Mouse (Mus musculus) olfactory bulb, adult 2 months (tissue): ENCODE results near the gene D16Ertd472e. TPM values are rescaled to one million over a fixed set of nuclear protein-coding genes. Genes with fewer than 3 reads are reported as not detected.

Experiments
- H3K27ac ChIP-seq: fragments of 200-500 bp; 2 replicates; pipeline ENCODE4 v1.5.1; 2012; ENCODE audit warnings: low read depth, low read length; ENCODE audit not compliant: insufficient read depth
- H3K4me1 ChIP-seq: fragments of 200-500 bp; 2 replicates; pipeline ENCODE4 v1.6.1; 2012; ENCODE audit warnings: low read length; ENCODE audit not compliant: control insufficient read depth, insufficient read depth
- H3K4me3 ChIP-seq: fragments of 200-500 bp; 2 replicates; pipeline ENCODE4 v1.5.1; 2012; ENCODE audit warnings: mild to moderate bottlenecking, low read depth, low read length, moderate library complexity; ENCODE audit not compliant: insufficient read depth
- CTCF ChIP-seq: fragments of 200-500 bp; IDR thresholded peaks from 2 replicates; pipeline ENCODE4 v1.5.1; 2012; ENCODE audit warnings: low read depth, mild to moderate bottlenecking, low read length, moderate library complexity; ENCODE audit not compliant: insufficient read depth
- POLR2A ChIP-seq: fragments of 200-500 bp; IDR thresholded peaks from 2 replicates; pipeline ENCODE4 v1.6.1; 2012; ENCODE audit warnings: mild to moderate bottlenecking, low read depth, low read length, moderate library complexity; ENCODE audit not compliant: insufficient read depth
- WGBS: fragments of 180-500 bp; shearing (Covaris S2); methylation state at CpG from one replicate; pipeline ENCODE4 v1.1.7; 2018; 5-methylcytosine and 5-hydroxymethylcytosine counted together
- polyA plus RNA-seq: library from polyadenylated mRNA; stranded (reverse); fragments of >200 nt; gene quantifications from 2 replicates; pipeline ENCODE4 v1.2.4, GENCODE M21; 2012; ENCODE audit warnings: low replicate concordance; ENCODE audit not compliant: missing spikeins, insufficient read depth, insufficient read length

The D16Ertd472e gene
- polyA plus RNA-seq, 1 experiment, result not detected

DNA sequence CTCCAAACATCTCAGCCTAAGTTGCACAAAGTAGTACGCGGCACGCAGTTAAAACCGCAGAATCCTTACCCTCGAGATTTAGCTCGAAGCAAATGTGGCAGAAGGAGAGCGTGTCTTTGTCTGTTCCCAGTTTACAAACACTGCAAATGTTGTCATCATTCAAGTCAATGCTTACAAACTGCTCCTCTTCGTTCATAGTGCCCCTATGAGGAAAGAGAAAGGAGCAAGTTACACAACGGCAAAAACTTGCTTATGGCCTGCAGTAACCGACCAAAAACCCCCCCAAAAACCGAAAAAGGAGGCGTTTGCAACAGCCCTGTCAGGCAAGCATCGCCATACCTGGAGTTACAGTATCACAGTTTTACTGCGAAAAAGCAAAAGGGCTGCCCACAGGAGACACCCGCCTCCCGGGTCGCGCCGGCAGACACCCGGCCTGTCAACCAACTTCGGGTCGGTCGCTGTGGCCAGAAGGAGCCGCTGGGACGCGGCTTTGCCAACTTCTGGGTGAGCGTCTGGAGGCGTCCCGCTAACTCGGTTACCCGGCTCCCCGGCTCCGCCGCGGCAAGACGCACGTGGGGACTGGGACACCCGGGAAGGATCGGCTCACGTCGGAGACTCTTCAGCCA is 543 bp downstream of the D16Ertd472e start:
- Histone ChIP-seq H3K4me3 (peak overlapping the region; percentile 70), H3K4me1 (no peaks in the 10 kb centered on the region), H3K27ac (0 out of 2 replicates have a peak overlapping the region, but pooled peaks have one; percentile 17)
- TF ChIP-seq POLR2A (no peak), CTCF (no peak)
- under 1% methylated on average over 41 of the region's 41 CpGs for WGBS

DNA sequence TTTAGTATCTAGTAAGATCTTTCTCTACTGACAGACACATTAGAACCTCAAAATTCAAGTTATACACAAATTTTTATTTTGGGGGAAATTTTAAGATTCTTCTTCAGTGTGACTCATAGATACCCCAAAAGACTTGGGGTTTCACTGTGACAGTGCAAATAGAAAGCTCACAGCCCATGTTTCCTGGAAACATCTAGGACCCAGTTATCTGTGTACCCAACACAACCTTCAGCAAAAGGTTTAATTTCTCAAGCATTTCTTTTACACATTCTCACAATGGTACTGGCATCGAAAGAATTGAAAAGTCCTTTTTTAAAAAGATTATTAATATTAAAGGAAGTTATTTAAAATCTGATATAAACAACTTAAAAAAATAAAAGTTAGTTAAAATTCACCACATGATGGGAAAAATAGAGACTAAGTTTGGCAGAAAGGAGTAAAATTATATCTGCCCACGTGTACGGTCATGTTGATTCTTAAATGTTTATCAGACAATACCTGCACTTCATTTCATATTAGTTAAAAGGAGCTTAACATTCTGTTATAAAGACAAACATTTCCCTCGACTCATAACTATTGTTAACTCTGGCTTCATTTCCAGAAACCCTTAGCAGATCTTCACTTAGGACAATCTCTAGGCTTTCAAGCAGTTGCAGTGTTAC is 1.2 kb downstream of the D16Ertd472e start:
- H3K4me1 ChIP-seq, result no peaks in the 10 kb centered on the region
- H3K4me3 ChIP-seq, result peak overlapping the region; percentile 70
- no peak overlapping the region for H3K27ac ChIP-seq
- TF ChIP-seq CTCF (no peak), POLR2A (no peak)
- 41% methylated on average over 4 of the region's 4 CpGs for WGBS

DNA sequence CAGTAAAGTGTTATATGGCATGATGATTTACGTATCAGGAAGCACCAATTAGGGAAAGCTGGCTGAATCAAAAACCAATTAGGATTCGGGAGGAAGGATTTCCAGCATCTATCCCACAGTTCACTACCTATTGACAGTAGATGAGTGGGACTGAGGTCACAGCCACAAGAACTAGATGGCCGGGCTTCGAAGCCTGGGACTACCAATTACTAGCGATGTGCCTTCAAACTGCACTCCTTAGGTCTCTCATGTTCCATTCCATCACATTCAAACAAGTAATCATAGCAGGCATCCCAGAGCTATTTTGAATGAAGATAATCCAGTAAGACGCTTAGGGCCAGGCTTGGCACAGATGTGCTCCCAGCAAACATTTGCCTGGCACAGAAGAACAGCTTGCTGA is 2.3 kb downstream of the D16Ertd472e start:
- H3K4me1 ChIP-seq, result no peaks in the 10 kb centered on the region
- no peak overlapping the region for H3K4me3 ChIP-seq
- WGBS, result 71% methylated on average over 6 of the region's 6 CpGs
- H3K27ac ChIP-seq, result no peak overlapping the region
- no peak for TF ChIP-seq POLR2A
- no peak for TF ChIP-seq CTCF

DNA sequence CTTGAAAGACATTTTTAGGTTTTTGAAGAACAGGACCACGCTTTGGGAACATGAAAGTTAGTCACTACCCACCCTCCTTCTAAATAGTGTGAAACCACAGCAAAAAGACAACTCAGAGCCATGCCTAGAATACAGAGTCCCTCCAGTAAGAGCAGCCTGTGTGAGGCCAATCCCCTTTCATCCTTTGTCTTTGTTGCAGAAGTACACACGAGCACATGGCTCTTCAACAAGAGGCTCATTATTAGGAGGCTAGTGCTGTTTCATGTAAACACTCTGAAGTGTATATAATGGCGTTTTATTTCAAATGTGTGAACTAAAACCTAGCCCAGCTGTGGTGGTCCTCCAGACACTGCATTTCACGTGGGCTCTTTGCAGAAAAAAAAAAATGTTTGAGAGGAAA is 3.5 kb downstream of the D16Ertd472e start:
- no peak for TF ChIP-seq POLR2A
- TF ChIP-seq CTCF, result no peak
- Histone ChIP-seq H3K4me1 (no peaks in the 10 kb centered on the region), H3K27ac (no peak overlapping the region), H3K4me3 (no peak overlapping the region)
- 68% methylated on average over 4 of the region's 4 CpGs for WGBS

DNA sequence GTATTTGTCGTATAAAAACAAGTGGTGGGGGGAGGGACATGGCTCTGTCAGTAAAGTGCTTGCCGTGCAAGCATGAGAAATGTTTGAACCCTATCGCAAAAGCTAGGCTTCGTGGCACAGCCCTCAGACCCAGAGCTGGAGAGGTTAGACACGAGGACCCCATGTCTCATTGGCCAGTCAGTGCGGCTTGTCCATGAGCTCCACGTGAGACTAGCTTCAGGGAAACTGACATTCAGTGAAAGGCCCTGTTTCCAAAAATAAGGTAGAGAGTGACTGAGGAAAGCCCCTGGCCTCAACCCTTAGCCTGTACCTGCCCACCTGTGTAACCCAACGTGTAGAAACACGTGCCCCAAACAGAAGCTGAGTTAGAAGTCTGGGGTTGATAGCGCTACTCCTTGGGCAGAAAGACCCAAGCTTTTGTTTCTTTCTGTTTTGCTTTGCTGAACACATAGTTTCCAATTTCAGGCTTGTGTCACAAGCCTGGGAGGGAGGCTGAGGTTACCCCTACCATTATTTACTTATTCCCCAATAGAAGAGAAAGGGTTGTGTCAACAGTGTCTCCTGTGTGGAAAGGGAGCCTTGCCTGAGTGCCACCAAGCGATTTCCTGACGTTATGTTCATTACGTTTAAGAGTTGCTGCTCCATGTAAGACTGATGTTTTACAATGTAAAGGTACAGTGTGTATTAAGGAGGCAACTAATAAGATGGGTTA is 12.2 kb downstream of the D16Ertd472e start:
- TF ChIP-seq POLR2A, result no peak
- no peak for TF ChIP-seq CTCF
- no peak overlapping the region for H3K4me3 ChIP-seq
- no peaks in the 10 kb centered on the region for H3K4me1 ChIP-seq
- WGBS, result 94% methylated on average over 13 of the region's 13 CpGs
- H3K27ac ChIP-seq, result no peak overlapping the region; the same call in 1 of the 2 replicates

DNA sequence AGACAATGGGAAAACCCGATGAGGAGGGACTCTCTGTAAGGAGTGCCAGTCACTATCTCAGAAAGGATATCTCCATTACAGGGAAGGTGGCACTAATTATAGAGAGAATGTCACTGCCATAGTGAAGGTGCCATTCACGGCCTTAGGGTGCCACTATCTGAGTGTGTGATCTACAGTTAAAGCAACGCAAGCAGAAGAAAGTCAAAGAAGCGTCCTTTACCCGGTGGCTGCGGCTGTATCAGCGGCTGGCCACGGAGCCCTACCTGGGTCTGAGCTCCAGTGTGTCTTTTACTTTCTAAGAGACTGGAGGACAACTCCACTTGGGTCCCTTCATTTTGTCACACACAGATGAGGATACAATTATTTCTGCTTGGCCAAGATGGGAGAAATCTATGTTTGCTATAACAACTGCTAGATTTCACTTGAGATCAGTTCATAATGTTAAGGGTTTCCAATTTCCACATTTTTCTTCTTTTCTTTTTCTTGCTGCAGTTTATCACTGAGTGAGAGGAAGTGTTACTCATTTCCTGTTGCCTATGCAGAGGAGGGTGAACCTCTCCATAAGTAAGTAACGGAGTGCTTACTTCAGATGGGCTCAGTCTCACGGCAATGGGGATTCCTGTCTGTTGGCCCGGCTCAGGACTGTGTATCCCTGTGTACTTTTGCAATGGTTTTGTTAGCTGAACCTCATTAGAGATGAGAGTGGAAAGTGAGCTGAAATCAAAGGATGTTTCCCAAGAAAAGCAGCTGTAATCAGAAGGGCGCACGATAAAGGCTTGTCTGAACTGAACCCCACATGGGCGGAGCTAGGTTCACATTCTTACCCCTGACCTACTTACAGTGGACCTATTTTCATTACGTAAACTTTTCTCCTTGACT is 13.2 kb downstream of the D16Ertd472e start:
- H3K4me3 ChIP-seq, result no peak overlapping the region
- TF ChIP-seq CTCF (no peak), POLR2A (no peak)
- 82% methylated on average over 15 of the region's 15 CpGs for WGBS
- H3K27ac ChIP-seq, result no peak overlapping the region; the same call in 1 of the 2 replicates
- H3K4me1 ChIP-seq, result no peaks in the 10 kb centered on the region

DNA sequence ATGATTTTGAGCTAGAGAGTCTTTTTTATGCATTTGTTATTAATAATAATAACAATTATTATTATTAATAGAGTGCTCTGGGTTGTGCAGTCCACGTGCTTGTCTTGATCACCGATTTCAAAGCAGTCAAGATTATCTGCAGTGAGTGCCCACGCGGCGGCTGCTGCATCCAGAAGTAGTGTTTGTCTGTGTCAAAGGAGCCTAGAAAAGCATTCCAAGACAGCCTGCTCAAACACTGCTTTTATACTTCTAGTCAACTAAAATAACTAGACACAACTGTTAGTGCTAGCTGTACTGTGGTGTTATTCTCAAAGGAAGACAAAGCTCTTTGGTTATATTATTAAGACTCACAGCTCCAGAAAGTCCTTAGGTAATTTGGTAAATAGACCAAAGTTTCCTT is 15.9 kb downstream of the D16Ertd472e start:
- H3K4me1 ChIP-seq, result no peaks in the 10 kb centered on the region
- no peak overlapping the region for H3K27ac ChIP-seq
- H3K4me3 ChIP-seq, result no peak overlapping the region
- WGBS, result 52% methylated on average over 5 of the region's 5 CpGs
- TF ChIP-seq CTCF (no peak), POLR2A (no peak)

DNA sequence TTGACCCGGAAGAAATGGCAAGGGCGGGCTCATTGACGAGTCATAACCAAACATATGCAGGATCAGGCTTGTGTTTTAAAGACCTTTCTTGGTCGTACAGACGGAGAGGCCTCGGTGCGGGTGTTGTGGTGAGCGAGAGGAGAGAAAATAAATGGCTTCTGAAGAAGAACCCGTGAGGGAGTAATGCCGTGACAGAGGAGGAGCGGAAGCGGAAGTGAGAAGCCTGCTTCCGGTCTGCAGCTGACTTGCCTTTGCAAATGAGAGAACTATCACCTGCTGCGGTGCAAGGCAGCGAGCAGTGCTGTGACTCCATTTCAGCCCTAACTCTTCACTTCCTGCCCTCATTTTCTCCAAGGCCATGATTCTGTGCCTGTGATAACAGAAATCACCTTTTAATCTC is 16.4 kb downstream of the D16Ertd472e start:
- Histone ChIP-seq H3K4me1 (no peaks in the 10 kb centered on the region), H3K4me3 (no peak overlapping the region), H3K27ac (no peak overlapping the region)
- TF ChIP-seq POLR2A (no peak), CTCF (no peak)
- WGBS, result 87% methylated on average over 15 of the region's 15 CpGs

DNA sequence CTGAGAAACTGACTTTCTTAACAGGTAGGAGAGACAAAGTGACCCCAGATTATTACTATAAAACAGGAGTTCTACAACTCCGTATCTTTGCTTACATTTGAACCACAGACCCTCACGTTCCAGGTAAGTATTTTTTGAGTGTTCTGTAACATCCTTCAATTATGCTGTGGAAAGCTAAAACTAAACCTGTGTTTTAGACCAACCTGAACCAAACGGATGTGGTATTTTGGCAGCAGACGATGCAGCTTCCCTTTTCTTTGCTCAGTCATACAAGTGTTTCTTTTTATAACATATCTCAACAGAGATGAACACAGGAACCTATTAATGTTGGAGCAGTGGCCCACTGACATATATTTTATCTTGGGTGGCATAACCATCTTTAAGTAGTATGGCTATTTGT is 18.9 kb downstream of the D16Ertd472e start:
- H3K27ac ChIP-seq, result no peak overlapping the region
- 95% methylated on average over 4 of the region's 4 CpGs for WGBS
- TF ChIP-seq CTCF, result no peak
- TF ChIP-seq POLR2A, result no peak
- H3K4me3 ChIP-seq, result no peak overlapping the region
- H3K4me1 ChIP-seq, result no peaks in the 10 kb centered on the region
